Mouse (Mus musculus) liver, embryonic 16.5 days (tissue): Measurements from ENCODE around the gene Trhr2. TPM values are rescaled to one million over a fixed set of nuclear protein-coding genes. Genes with fewer than 3 reads are reported as not detected.

Experiments used
- ATAC-seq: fragments of 200-750 bp; cut with Nextera tagmentation; 2 replicates; pipeline ENCODE4 v1.8.0; 2017; ENCODE audit warnings: low read depth, mild to moderate bottlenecking, moderate number of reproducible peaks, moderate library complexity
- H3K27ac ChIP-seq: fragments of 300-500 bp; sonication (generic); 2 replicates; pipeline ENCODE4 v1.5.1; 2014; ENCODE audit warnings: mild to moderate bottlenecking, low read length
- H3K27me3 ChIP-seq: fragments of 300-500 bp; sonication (generic); 2 replicates; pipeline ENCODE4 v1.6.1; 2014; ENCODE audit warnings: low read depth, low read length, mixed read lengths; ENCODE audit not compliant: control insufficient read depth, insufficient read depth
- H3K36me3 ChIP-seq: fragments of 300-500 bp; sonication (generic); 2 replicates; pipeline ENCODE4 v1.6.1; 2014; ENCODE audit warnings: mild to moderate bottlenecking; ENCODE audit not compliant: control insufficient read depth, insufficient read depth
- H3K4me1 ChIP-seq: fragments of 300-500 bp; sonication (generic); 2 replicates; pipeline ENCODE4 v1.6.1; 2014; ENCODE audit warnings: low read depth, low read length, mixed read lengths; ENCODE audit not compliant: control insufficient read depth
- H3K4me2 ChIP-seq: fragments of 300-500 bp; sonication (generic); 2 replicates; pipeline ENCODE4 v1.6.1; 2014; ENCODE audit warnings: low read depth, low read length, mixed read lengths
- H3K4me3 ChIP-seq: fragments of 300-500 bp; sonication (generic); 2 replicates; pipeline ENCODE4 v1.5.1; 2014; ENCODE audit warnings: low read depth, mild to moderate bottlenecking, low read length
- H3K9ac ChIP-seq: fragments of 300-500 bp; sonication (generic); 2 replicates; pipeline ENCODE4 v1.6.1; 2014; ENCODE audit warnings: low read depth, low read length
- H3K9me3 ChIP-seq: fragments of 300-500 bp; sonication (generic); replicated peaks from 2 replicates; pipeline ENCODE4 v1.6.1; 2016; ENCODE audit warnings: low read length; ENCODE audit not compliant: control insufficient read depth
- WGBS: fragments of 180-500 bp; shearing (Covaris S2); extraction: QIAGEN DNeasy Blood & Tissue Kit; methylation state at CpG from one replicate; pipeline ENCODE4 v1.1.7; 2014; ENCODE audit not compliant: insufficient replicate concordance; 5-methylcytosine and 5-hydroxymethylcytosine counted together
- polyA plus RNA-seq: library from polyadenylated mRNA; unstranded; fragments of >200 nt; fragmentation: Nextera tagmentation; extraction: Ambion mirVana; gene quantifications from 2 replicates; pipeline ENCODE4 v1.2.1, GENCODE M21; 2015

The Trhr2 gene
- polyA plus RNA-seq, 1 experiment from 2014 or later = not detected

DNA sequence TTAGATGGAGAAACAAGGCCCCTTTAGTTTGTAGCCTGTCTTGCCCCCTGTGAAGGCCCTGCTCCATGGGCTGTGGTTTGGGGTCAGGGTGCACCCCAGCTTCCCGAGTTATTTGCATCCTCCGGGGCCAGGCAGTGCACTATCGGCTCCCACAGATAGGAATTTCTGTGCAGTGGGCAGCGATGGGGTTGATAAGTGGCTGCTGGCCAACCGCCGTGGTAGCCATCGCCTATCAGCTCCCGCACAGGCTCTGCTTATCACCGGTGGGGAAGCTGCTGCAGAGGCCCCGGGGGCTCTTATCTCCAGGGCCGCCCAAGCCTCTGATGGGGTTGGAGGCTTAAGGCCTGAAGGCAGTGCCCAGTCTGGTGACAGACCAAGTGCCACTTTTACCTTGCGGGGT is 51.3 kb downstream of the Trhr2 start:
- 13% methylated on average over 12 of the region's 12 CpGs for WGBS
- Histone ChIP-seq H3K27ac (peak overlapping the region; percentile 97), H3K4me3 (peak overlapping the region; percentile 45), H3K27me3 (no peaks in the 10 kb centered on the region), H3K4me1 (peaks cover 100% of the 10 kb centered on the region), H3K9ac (peak overlapping the region; percentile 68), H3K36me3 (peaks cover 52% of the 10 kb centered on the region), H3K4me2 (peak overlapping the region; percentile 71), H3K9me3 (no peaks in the 10 kb centered on the region)
- ATAC-seq = peak; percentile 88

DNA sequence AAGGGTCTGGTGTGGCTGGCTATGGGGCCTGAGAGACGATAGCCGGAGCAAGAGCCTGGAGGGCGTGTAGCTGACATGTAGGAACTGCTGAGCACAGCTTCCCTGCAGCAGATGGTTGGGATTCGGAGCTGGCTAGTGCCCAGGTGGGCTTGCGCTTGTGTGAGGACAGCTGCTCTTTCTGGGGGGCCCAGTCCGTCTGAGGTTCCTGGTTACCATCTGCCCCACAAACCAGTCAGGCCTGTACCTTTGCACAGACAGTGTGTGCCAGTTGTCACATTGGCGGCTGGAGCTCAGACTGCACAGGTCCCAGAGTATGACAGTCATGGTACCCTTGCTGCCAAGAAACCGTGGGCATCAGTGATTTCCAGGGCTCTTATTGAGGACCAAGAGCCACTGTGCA is 52.7 kb downstream of the Trhr2 start:
- H3K9ac ChIP-seq = peak overlapping the region; percentile 68
- peaks cover 44% of the 10 kb centered on the region for H3K36me3 ChIP-seq
- WGBS = 75% methylated on average over 8 of the region's 8 CpGs

More for the DNA sequence above, 52.7 kb downstream of the Trhr2 start:
- ATAC-seq = no peak
- no peak overlapping the region; the same call in none of the 2 replicates for H3K4me2 ChIP-seq
- peaks cover 100% of the 10 kb centered on the region for H3K4me1 ChIP-seq
- no peaks in the 10 kb centered on the region for H3K9me3 ChIP-seq
- H3K27ac ChIP-seq = peak overlapping the region; percentile 97
- no peaks in the 10 kb centered on the region for H3K27me3 ChIP-seq
- no peak overlapping the region; the same call in 1 of the 2 replicates for H3K4me3 ChIP-seq

Other genes with a start within 250 kb of the Trhr2 start
- gene Zfpm1, start 78.6 kb downstream of the Trhr2 start, polyA plus RNA-seq = 6.8 and 8.1 TPM in 2 replicates
- gene Zc3h18, start 15.9 kb upstream of the Trhr2 start, polyA plus RNA-seq = 17.8 and 19.0 TPM in 2 replicates
- gene Il17c, start 61.3 kb upstream of the Trhr2 start, polyA plus RNA-seq = not detected in 2 replicates
- gene Cyba, start 72.2 kb upstream of the Trhr2 start, polyA plus RNA-seq = 191 TPM in 2 replicates
- 21.8 and 23.2 TPM in 2 replicates for gene Mvd, start 82.7 kb upstream of the Trhr2 start, polyA plus RNA-seq
- 0.14 and 0.40 TPM in 2 replicates for gene Snai3, start 100.0 kb upstream of the Trhr2 start, polyA plus RNA-seq
- gene Rnf166, start 115.3 kb upstream of the Trhr2 start, polyA plus RNA-seq = 12.7 and 14.0 TPM in 2 replicates
- gene Ctu2, start 115.4 kb upstream of the Trhr2 start, polyA plus RNA-seq = 9.6 and 12.7 TPM in 2 replicates
- gene Piezo1, start 190.6 kb upstream of the Trhr2 start, polyA plus RNA-seq = 11.3 and 15.5 TPM in 2 replicates
- gene Cdt1, start 207.3 kb upstream of the Trhr2 start, polyA plus RNA-seq = 34.7 and 41.1 TPM in 2 replicates
- gene Aprt, start 216.2 kb upstream of the Trhr2 start, polyA plus RNA-seq = 196 and 204 TPM in 2 replicates